Mouse (Mus musculus): ENCODE results near the gene Gsc2. TPM values are rescaled to one million over a fixed set of nuclear protein-coding genes. Genes with fewer than 3 reads are reported as not detected.

Gsc2 gene
- total and polyA plus RNA-seq, 3 experiments, result not detected

- no peak for TF ChIP-seq TCF12 (IDR thresholded peaks at IDR 0.05; ENCODE audit: low read depth, low read length)
Measured at GRCm38 (mm10) chr16:17893923-17894322, 20.9 kb downstream of the Gsc2 start, which contains the start of gene Tssk1 (continued).

GRCm38 (mm10) chr16:17892606-17893005 lies 22.3 kb downstream of the Gsc2 start:
- H3K4me1 ChIP-seq (ENCODE audit: control insufficient read depth in 1 of 2, insufficient read depth in 2 of 2, low read length in 2 of 2), result peaks cover 6 to 14% of the 10 kb centered on the region in 2 experiments
- peaks cover 16% of the 10 kb centered on the region for H3K79me2 ChIP-seq (ENCODE audit: control insufficient read depth, insufficient read depth, low read length, poor library complexity)
- no peak overlapping the region for H3K27ac ChIP-seq (ENCODE audit: control insufficient read depth, low read depth, low read length)
- no peak overlapping the region for H3K9ac ChIP-seq (ENCODE audit: control insufficient read depth, low read depth, low read length, poor library complexity, severe bottlenecking)
- DNase-seq (ENCODE audit: low read depth, low spot score), result no peak
- H3K36me3 ChIP-seq (ENCODE audit: control insufficient read depth in 1 of 2, insufficient read depth in 2 of 2, low read length in 2 of 2), result peaks cover 0 to 11% of the 10 kb centered on the region in 2 experiments; a peak in 1 of 4 replicates
- H3K27me3 ChIP-seq (ENCODE audit: control insufficient read depth in 1 of 2, insufficient read depth in 2 of 2, low read length in 2 of 2), result no peaks in the 10 kb centered on the region
- H3K4me3 ChIP-seq (ENCODE audit: control insufficient read depth in 1 of 2, insufficient read depth in 1 of 2, low read depth in 2 of 2, low read length in 2 of 2), result no peak overlapping the region
- TF ChIP-seq KAT2A (conservative IDR thresholded peaks at IDR 0.05; ENCODE audit: low read depth, low read length), result no peak
- no peak for TF ChIP-seq CHD1 (IDR thresholded peaks at IDR 0.05; ENCODE audit: low read depth, low read length)
- no peak for TF ChIP-seq MAFK (IDR thresholded peaks at IDR 0.05; ENCODE audit: borderline replicate concordance, low read depth, low read length)
- no peak for TF ChIP-seq ZMIZ1 (IDR thresholded peaks at IDR 0.05; ENCODE audit: low read depth, low read length)
- no peak for TF ChIP-seq SIN3A (IDR thresholded peaks at IDR 0.05; ENCODE audit: low read length)
- TF ChIP-seq NRF1 (IDR thresholded peaks at IDR 0.05; ENCODE audit: insufficient read depth, low read depth, low read length, poor library complexity, severe bottlenecking), result no peak
- TF ChIP-seq ZNF384 (IDR thresholded peaks at IDR 0.05; ENCODE audit: low read depth, low read length), result no peak
- TF ChIP-seq TCF12 (IDR thresholded peaks at IDR 0.05; ENCODE audit: low read depth, low read length), result no peak
- no peak for TF ChIP-seq TBP (IDR thresholded peaks at IDR 0.05; ENCODE audit: low read depth, low read length)
- no peak for TF ChIP-seq USF1 (IDR thresholded peaks at IDR 0.05; ENCODE audit: low read depth, low read length)
- no peak for TF ChIP-seq MEF2A (IDR thresholded peaks at IDR 0.05; ENCODE audit: extremely low read depth, insufficient replicate concordance, low read depth, low read length, poor library complexity, severe bottlenecking)
- TF ChIP-seq MAX (IDR thresholded peaks at IDR 0.05; ENCODE audit: low read length), result no peak
- no peaks in the 10 kb centered on the region for H3K9me3 ChIP-seq (replicated peaks; ENCODE audit: insufficient read depth, low read length)

GRCm38 (mm10) chr16:17891567-17891959 lies 23.3 kb downstream of the Gsc2 start, which contains the start of gene Gm20518:
Gene Gm20518 (minus strand): TSS chr16:17891671.
- no peaks in the 10 kb centered on the region for H3K9me3 ChIP-seq (replicated peaks; ENCODE audit: insufficient read depth, low read length)
- H3K27ac ChIP-seq (ENCODE audit: control insufficient read depth, low read depth, low read length), result peak within 1 kb of the TSS; percentile 59
- peak; percentile 96 for DNase-seq (ENCODE audit: low read depth, low spot score)
- no peaks in the 10 kb centered on the region for H3K27me3 ChIP-seq (ENCODE audit: control insufficient read depth in 1 of 2, insufficient read depth in 2 of 2, low read length in 2 of 2)
- peak within 1 kb of the TSS; percentile 98 for H3K9ac ChIP-seq (ENCODE audit: control insufficient read depth, low read depth, low read length, poor library complexity, severe bottlenecking)
- H3K79me2 ChIP-seq (ENCODE audit: control insufficient read depth, insufficient read depth, low read length, poor library complexity), result peaks cover 21% of the 10 kb centered on the region
- peaks cover 0 to 15% of the 10 kb centered on the region in 2 experiments; a peak in 3 of 4 replicates for H3K36me3 ChIP-seq (ENCODE audit: control insufficient read depth in 1 of 2, insufficient read depth in 2 of 2, low read length in 2 of 2)
- H3K4me1 ChIP-seq (ENCODE audit: control insufficient read depth in 1 of 2, insufficient read depth in 2 of 2, low read length in 2 of 2), result peaks cover 6 to 18% of the 10 kb centered on the region in 2 experiments
- H3K4me3 ChIP-seq (ENCODE audit: control insufficient read depth in 1 of 2, insufficient read depth in 1 of 2, low read depth in 2 of 2, low read length in 2 of 2), result peak within 1 kb of the TSS; percentile 97 to 100
- TF ChIP-seq ZC3H11A (IDR thresholded peaks at IDR 0.05; ENCODE audit: low read depth, low read length) (no peak), CHD1 (IDR thresholded peaks at IDR 0.05; ENCODE audit: low read depth, low read length) (no peak), MXI1 (IDR thresholded peaks at IDR 0.05; ENCODE audit: low read depth, low read length) (no peak), USF2 (IDR thresholded peaks at IDR 0.05; ENCODE audit: borderline replicate concordance in 1 of 2, insufficient read depth in 1 of 2, low read depth in 1 of 2, low read length in 2 of 2) (no peak), TAL1 (IDR thresholded peaks at IDR 0.05; ENCODE audit: low read length) (no peak), NELFE (IDR thresholded peaks at IDR 0.05; ENCODE audit: low read depth, low read length) (peak; percentile 84), ZNF384 (IDR thresholded peaks at IDR 0.05; ENCODE audit: low read depth, low read length) (no peak), UBTF (IDR thresholded peaks at IDR 0.05; ENCODE audit: borderline replicate concordance, insufficient read depth, low read depth, low read length) (0 out of 2 replicates have a peak, but pooled peaks have one; percentile 2), POLR2A (IDR thresholded peaks at IDR 0.05; ENCODE audit: control insufficient read depth in 1 of 2, insufficient read depth in 1 of 2, low read depth in 1 of 2, low read length in 2 of 2, poor library complexity in 1 of 2) (peak; percentile 82 to 91; a peak in 3 of 4 replicates), CTCF (IDR thresholded peaks at IDR 0.05 in 2 of 3, conservative IDR thresholded peaks at IDR 0.05 in 1 of 3; ENCODE audit: control insufficient read depth in 1 of 3, insufficient read depth in 1 of 3, low read depth in 2 of 3, low read length in 3 of 3, poor library complexity in 1 of 3, severe bottlenecking in 1 of 3) (no peak), BHLHE40 (IDR thresholded peaks at IDR 0.05; ENCODE audit: borderline replicate concordance, low read depth, low read length) (no peak), ZKSCAN1 (IDR thresholded peaks at IDR 0.05; ENCODE audit: low read depth, low read length) (no peak), RCOR1 (IDR thresholded peaks at IDR 0.05; ENCODE audit: low read depth, low read length) (no peak), HCFC1 (IDR thresholded peaks at IDR 0.05; ENCODE audit: low read depth, low read length) (peak; percentile 49; the same call in 1 of the 2 replicates), CHD2 (IDR thresholded peaks at IDR 0.05; ENCODE audit: low read length) (no peak), TCF12 (IDR thresholded peaks at IDR 0.05; ENCODE audit: low read depth, low read length) (0 out of 2 replicates have a peak, but pooled peaks have one; percentile 19), GABPA (IDR thresholded peaks at IDR 0.05; ENCODE audit: low read depth, low read length) (no peak), SIN3A (IDR thresholded peaks at IDR 0.05; ENCODE audit: low read length) (no peak), NRF1 (IDR thresholded peaks at IDR 0.05; ENCODE audit: insufficient read depth, low read depth, low read length, poor library complexity, severe bottlenecking) (peak; percentile 40; the same call in 1 of the 2 replicates), MYB (IDR thresholded peaks at IDR 0.05; ENCODE audit: low read depth, low read length) (no peak), MEF2A (IDR thresholded peaks at IDR 0.05; ENCODE audit: extremely low read depth, insufficient replicate concordance, low read depth, low read length, poor library complexity, severe bottlenecking) (no peak)

Measured in MEL (cell line).